Mouse (Mus musculus): ENCODE results near the gene Crtac1. TPM values are rescaled to one million over a fixed set of nuclear protein-coding genes. Genes with fewer than 3 reads are reported as not detected.

Gene Crtac1
- polyA plus RNA-seq, 1 experiment from 2014 or later = 29.9 TPM

DNA sequence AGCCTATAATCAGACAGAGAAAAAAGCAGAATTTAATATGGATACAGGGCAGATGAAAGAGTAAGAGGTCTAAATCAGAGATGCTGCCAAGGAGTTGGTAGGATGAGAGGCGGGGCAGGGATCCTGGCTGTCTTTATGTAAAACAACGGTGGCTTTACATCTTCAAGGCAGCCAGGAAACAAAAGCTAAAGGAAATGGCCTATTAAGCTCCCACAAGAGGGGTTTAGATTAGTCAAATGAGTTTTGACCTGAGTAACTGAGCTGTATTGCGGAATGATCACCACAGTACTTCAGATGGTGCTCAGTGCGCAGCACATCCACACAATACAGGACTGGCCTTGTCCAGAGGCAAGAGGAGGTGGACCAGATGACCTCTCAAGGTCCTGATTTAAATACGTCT is 21.7 kb downstream of the Crtac1 start:
- Histone ChIP-seq H3K4me1 (replicated peaks) (peaks cover 35% of the 10 kb centered on the region), H3K9ac (0 out of 2 replicates have a peak overlapping the region, but pooled peaks have one; percentile 68), H3K27me3 (peaks cover 25% of the 10 kb centered on the region; the same call in 1 of the 2 replicates), H3K27ac (peak overlapping the region; percentile 83), H3K4me3 (no peak overlapping the region), H3K9me3 (no peaks in the 10 kb centered on the region), H3K36me3 (no peaks in the 10 kb centered on the region), H3K4me2 (no peak overlapping the region)
- ATAC-seq (ENCODE audit: low FRiP score) = no peak
- 36% methylated on average over 5 of the region's 5 CpGs for WGBS

DNA sequence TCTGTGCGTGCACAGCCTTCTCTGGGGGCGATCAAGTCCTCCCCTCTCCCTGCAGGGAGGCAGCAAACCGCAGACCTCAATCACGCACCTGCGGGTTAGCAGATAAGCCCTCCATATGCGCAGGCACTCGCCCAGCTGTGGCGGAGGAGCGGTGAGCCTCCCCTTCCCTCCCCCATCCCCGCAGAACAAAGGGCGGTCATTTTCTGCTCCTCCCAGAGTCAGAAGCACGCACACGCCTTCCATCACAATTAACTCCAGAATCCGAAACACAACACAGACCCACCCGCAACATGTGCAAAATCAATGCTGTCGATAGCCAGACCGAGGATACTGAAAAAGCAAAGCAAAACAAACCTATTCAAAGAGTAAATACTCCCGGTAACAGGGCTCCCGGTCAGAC is 22.4 kb downstream of the Crtac1 start:
- Histone ChIP-seq H3K9me3 (no peaks in the 10 kb centered on the region), H3K9ac (peak overlapping the region; percentile 68), H3K4me1 (replicated peaks) (peaks cover 35% of the 10 kb centered on the region), H3K27ac (peak overlapping the region; percentile 83), H3K27me3 (peaks cover 25% of the 10 kb centered on the region; the same call in 1 of the 2 replicates), H3K36me3 (no peaks in the 10 kb centered on the region), H3K4me3 (peak overlapping the region; percentile 23), H3K4me2 (peak overlapping the region; percentile 55)
- peak; percentile 65 for ATAC-seq (ENCODE audit: low FRiP score)
- WGBS = under 1% methylated on average over 19 of the region's 19 CpGs

DNA sequence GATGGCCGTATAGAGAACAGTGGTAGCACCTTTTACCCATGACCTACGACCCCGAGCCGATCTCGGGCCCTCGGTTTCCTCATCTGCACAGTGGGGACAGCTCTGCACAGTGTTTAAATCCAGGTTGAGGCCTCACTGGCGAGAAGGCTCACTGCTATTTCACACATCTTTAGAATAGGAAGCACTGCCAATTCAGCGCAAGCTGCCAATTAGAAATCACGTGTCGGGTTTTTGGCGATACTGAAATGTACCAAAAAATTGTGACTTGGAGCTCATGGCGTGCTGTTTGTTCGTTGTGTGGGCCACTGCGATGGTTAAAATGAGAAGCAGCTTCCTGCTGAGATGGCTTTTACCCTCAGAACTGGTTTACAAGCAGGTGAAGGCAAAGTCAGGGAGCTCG is 27.2 kb downstream of the Crtac1 start:
- Histone ChIP-seq H3K4me2 (no peak overlapping the region), H3K36me3 (no peaks in the 10 kb centered on the region), H3K27me3 (peaks cover 11% of the 10 kb centered on the region; the same call in 1 of the 2 replicates), H3K4me3 (no peak overlapping the region), H3K27ac (no peak overlapping the region), H3K4me1 (replicated peaks) (peaks cover 26% of the 10 kb centered on the region), H3K9me3 (no peaks in the 10 kb centered on the region), H3K9ac (no peak overlapping the region)
- ATAC-seq (ENCODE audit: low FRiP score) = no peak
- WGBS = 87% methylated on average over 15 of the region's 15 CpGs

DNA sequence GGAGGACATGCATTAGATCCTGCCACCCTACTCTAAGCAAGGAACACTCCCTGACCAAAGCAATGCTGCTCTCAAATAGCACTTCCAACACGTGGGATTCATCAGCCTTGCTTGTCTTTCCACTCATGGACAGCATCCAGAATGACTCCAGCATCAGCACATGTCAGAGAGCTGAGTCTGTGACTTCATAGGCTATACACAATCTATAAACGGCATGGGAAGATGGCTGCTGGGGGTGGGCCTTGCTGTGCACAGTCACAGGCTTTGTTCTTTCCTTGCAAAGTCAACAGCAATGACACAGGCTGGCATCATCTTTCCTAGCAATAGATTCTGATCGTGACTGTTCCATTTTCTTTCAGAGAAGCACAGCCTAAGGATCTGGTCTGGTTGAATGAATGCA is 31.6 kb downstream of the Crtac1 start:
- peaks cover 7% of the 10 kb centered on the region; the same call in 1 of the 2 replicates for H3K4me1 ChIP-seq (replicated peaks)
- WGBS = 66% methylated on average over 3 of the region's 3 CpGs
- H3K9me3 ChIP-seq = no peaks in the 10 kb centered on the region
- no peaks in the 10 kb centered on the region for H3K36me3 ChIP-seq
- no peak overlapping the region for H3K4me2 ChIP-seq
- no peak overlapping the region for H3K27ac ChIP-seq
- H3K4me3 ChIP-seq = no peak overlapping the region
- 0 out of 2 replicates have a peak, but pooled peaks cover 5% of the 10 kb centered on the region for H3K27me3 ChIP-seq
- no peak overlapping the region for H3K9ac ChIP-seq
- ATAC-seq (ENCODE audit: low FRiP score) = no peak

DNA sequence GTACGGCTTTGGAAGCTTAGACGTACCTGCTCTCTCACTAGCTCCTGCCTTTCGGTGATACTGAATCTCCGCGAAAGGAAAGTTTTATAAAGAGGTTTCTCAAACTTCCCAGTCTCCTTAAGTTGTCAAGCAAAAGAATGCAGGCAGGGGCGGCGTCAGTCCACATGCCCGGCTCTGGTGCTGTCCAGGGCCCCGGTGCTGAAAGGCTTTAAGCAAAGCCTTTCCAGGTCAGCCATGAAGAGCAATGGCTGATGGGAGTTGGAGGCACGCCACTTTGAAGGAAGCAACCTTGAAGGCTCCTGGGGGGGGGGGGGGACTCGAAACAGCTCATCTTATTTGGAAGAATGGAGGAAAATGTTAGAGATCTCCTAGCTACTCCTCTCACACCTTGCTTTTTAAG is 34.3 kb downstream of the Crtac1 start:
- H3K9me3 ChIP-seq = no peaks in the 10 kb centered on the region
- H3K36me3 ChIP-seq = no peaks in the 10 kb centered on the region
- WGBS = 21% methylated on average over 11 of the region's 11 CpGs
- no peak overlapping the region for H3K4me2 ChIP-seq
- no peak for ATAC-seq (ENCODE audit: low FRiP score)
- H3K27me3 ChIP-seq = no peaks in the 10 kb centered on the region
- no peak overlapping the region for H3K4me3 ChIP-seq
- H3K27ac ChIP-seq = no peak overlapping the region
- peaks cover 23% of the 10 kb centered on the region; the same call in 1 of the 2 replicates for H3K4me1 ChIP-seq (replicated peaks)
- H3K9ac ChIP-seq = no peak overlapping the region

DNA sequence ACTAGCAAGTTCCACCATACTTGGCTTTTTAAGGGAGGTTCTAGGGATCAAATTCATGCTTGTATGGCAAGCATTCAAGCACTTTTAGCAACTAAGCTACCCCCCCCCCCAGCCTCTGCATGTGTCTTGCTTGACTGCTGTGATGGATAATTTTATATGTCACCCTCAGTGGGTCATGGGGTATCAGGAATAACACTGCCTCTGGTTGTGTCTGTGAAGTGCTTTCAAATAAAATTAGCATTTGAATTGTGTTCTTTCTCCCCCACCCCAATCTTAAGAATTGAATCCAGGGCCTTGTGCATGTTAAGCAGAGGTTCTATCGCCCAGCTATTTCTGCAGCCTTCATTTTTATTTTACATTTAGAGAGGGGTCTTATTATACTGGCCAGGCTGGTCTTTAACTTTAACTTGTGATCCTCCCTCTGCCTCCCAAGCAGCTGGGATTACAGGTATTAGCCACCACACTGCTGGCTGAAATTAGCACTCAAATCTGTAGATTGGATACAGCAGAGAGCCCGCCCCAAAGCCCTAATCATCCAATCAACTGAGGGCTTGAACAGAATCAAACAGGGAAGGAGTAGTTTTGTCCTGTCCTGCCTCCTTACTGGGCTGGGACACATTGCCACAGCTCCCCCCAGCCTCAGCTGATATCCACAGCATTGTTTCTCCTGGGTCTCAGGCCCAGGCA is 36.6 kb downstream of the Crtac1 start:
- Histone ChIP-seq H3K4me2 (no peak overlapping the region), H3K4me1 (replicated peaks) (peaks cover 38% of the 10 kb centered on the region), H3K9ac (no peak overlapping the region), H3K9me3 (no peaks in the 10 kb centered on the region), H3K4me3 (no peak overlapping the region), H3K36me3 (no peaks in the 10 kb centered on the region), H3K27ac (no peak overlapping the region), H3K27me3 (peaks cover 4% of the 10 kb centered on the region; the same call in 1 of the 2 replicates)
- WGBS = 52% methylated on average over 2 of the region's 2 CpGs
- ATAC-seq (ENCODE audit: low FRiP score) = no peak

DNA sequence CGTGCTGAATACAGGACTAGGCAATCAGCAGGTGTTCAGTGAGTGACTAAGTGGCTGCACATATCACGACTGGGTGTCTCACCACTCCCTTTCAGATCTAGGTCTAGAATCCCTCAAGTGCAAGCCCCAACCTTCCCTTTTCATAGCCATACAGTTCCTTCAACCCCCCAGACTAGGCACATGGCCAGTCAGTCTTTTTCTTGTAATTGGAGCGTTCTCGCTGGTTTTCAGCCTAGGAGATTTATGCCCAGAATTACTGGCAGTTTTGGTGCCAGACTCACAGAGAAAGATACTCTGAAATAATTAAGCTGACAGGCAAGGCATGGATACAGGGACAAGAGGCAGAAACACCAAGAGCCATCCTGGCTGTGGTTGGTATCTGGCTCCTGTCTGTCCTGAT is 37.7 kb downstream of the Crtac1 start:
- no peak for ATAC-seq (ENCODE audit: low FRiP score)
- Histone ChIP-seq H3K27ac (no peak overlapping the region), H3K4me2 (no peak overlapping the region), H3K36me3 (no peaks in the 10 kb centered on the region), H3K9ac (no peak overlapping the region), H3K9me3 (no peaks in the 10 kb centered on the region), H3K4me1 (replicated peaks) (peaks cover 38% of the 10 kb centered on the region), H3K27me3 (peaks cover 4% of the 10 kb centered on the region; the same call in 1 of the 2 replicates), H3K4me3 (no peak overlapping the region)
- 68% methylated on average over 4 of the region's 4 CpGs for WGBS

DNA sequence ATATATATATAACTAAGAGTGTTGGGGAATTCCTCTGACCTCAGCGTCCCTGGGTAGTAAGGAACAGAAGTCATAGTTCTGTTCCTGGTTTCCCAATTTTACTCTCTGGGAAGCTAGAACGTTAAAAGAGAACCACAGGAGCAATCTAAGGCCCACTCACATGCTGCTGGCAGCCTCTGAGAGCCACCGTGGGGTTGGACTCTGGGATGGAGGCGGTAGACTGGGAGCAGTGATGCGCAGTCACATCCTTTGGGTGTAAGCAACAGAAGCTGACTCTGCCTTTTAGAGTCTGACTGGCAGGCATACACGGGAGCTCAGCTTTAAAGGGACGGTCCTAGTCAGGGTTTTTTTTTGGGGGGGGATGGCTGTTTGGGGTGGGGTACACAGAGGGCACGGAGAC is 39.5 kb downstream of the Crtac1 start:
- no peak overlapping the region for H3K4me3 ChIP-seq
- no peak overlapping the region for H3K4me2 ChIP-seq
- no peak for ATAC-seq (ENCODE audit: low FRiP score)
- no peak overlapping the region for H3K9ac ChIP-seq
- no peak overlapping the region for H3K27ac ChIP-seq
- WGBS = 82% methylated on average over 8 of the region's 8 CpGs
- peaks cover 35% of the 10 kb centered on the region for H3K4me1 ChIP-seq (replicated peaks)
- no peaks in the 10 kb centered on the region for H3K36me3 ChIP-seq
- no peaks in the 10 kb centered on the region for H3K9me3 ChIP-seq
- H3K27me3 ChIP-seq = peaks cover 4% of the 10 kb centered on the region

DNA sequence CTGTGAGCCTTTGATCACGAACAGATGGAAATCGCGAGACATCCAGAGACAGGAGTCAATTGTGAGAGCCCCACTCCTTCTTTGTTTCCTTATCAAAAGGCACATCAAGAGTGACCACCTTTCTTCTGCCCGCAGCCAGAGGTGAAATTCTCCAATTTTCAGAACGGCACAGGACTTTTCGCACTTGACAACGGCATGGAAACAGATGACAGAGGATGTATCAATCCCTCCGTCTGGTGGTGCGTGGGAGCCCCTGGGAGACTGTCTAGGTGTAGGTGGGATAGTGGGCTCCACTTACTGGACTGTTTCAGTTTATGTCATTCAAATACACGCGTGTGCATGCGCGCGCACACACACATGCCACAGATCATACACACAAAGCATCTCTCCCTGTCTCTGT is 42.0 kb downstream of the Crtac1 start:
- ATAC-seq (ENCODE audit: low FRiP score) = no peak

DNA sequence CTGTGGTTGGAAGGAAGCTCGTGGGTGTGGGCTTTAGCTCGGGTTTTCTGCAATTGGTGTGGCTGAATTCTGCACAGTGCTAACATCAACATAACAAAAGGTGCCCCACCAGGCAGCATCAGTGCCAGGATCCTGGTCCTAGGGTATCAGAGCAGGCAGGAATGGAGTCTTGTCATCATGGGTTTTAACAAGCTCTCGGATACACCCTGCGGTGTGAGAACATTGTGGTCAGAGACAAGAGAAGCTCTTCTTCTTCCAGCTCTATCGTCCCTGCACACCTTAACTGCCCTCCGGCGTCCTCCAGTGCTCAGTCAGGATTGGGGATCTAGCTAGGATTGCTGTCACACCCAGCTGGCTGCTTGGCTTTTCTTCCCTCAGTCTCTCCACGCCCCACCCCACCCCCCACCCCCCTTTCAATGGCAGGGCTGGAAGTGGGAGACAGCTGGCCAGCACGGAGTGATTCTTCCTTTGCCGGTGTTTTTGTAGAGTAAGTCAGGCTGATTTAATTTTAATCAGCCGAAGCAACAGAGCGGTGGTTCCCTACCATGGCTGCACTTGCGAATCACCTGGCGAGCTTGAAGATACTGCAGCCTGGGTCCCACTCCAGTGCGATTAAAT is 46.5 kb downstream of the Crtac1 start:
- Histone ChIP-seq H3K4me2 (peak overlapping the region; percentile 40), H3K9me3 (no peaks in the 10 kb centered on the region), H3K27me3 (peaks cover 25% of the 10 kb centered on the region), H3K4me1 (replicated peaks) (peaks cover 35% of the 10 kb centered on the region), H3K4me3 (no peak overlapping the region), H3K9ac (0 out of 2 replicates have a peak overlapping the region, but pooled peaks have one; percentile 14), H3K36me3 (no peaks in the 10 kb centered on the region), H3K27ac (peak overlapping the region; percentile 5)
- 7% methylated on average over 15 of the region's 15 CpGs for WGBS
- 0 out of 2 replicates have a peak, but pooled peaks have one; percentile 26 for ATAC-seq (ENCODE audit: low FRiP score)

More for the DNA sequence above, 42.0 kb downstream of the Crtac1 start:
- no peak overlapping the region for H3K4me3 ChIP-seq
- H3K4me1 ChIP-seq (replicated peaks) = peaks cover 39% of the 10 kb centered on the region
- no peak overlapping the region for H3K4me2 ChIP-seq
- WGBS = 83% methylated on average over 14 of the region's 14 CpGs
- no peak overlapping the region for H3K9ac ChIP-seq
- H3K27me3 ChIP-seq = peaks cover 11% of the 10 kb centered on the region
- H3K9me3 ChIP-seq = no peaks in the 10 kb centered on the region
- no peaks in the 10 kb centered on the region for H3K36me3 ChIP-seq
- no peak overlapping the region for H3K27ac ChIP-seq

DNA sequence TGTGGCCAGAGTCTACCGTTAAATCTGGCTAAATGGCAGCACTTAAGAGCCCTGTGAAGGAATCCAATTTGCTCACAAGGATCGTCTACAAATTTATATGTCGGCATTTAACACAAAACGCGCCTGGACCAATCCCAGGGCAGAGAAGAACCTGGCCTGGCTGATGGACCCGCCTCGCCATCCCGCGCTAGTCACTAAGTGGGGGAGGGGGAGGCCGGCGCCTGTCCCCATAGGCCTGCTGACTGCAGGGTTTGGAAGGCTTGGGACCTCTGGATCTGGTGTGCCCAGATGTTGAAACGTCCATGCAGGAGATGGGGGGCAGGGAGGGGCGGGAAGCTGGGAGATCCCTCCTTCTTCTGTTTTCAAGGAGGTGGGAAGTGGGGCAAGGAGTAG is 50.6 kb downstream of the Crtac1 start:
- peak; percentile 57; the same call in 1 of the 2 replicates for ATAC-seq (ENCODE audit: low FRiP score)
- Histone ChIP-seq H3K9me3 (no peaks in the 10 kb centered on the region), H3K36me3 (no peaks in the 10 kb centered on the region)

DNA sequence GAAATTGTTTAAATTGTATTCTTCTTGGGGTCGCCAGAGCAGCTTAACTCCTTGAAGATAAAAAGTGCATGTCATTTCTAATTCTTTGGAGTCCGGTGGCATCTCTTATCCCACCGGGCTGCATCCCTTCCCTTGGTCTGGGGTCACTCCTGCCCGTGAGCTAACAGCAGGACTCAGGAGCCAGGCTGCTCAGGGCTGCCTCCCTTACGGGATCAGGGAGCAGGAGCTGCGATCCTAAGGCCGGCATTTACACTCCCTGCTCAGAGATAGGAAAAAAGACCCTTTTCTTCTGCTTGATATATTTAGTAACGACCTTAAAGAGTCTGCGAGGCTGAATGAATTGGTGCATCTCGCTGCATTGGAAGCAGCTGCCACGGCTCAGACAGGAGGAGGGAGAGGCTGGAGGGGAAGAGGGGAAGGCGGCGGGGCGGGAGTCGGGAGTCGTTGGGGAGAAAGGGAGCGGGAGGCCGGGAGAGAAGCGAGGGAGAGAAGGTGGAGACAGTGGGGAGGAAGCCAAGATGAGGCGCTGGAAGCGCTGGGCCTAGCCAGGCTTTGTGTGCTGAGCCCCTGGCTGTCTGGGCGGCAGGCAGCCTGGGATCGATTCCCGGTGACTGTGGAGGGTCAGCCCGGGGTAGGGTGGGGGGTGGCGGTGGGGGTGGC is 51.1 kb downstream of the Crtac1 start:
- peak; percentile 64 for ATAC-seq (ENCODE audit: low FRiP score)
- 1% methylated on average over 26 of the region's 26 CpGs for WGBS
- peak overlapping the region; percentile 61 for H3K9ac ChIP-seq
- H3K27me3 ChIP-seq = peaks cover 18% of the 10 kb centered on the region; the same call in 1 of the 2 replicates
- peak overlapping the region; percentile 71 for H3K27ac ChIP-seq
- peak overlapping the region; percentile 27 for H3K4me3 ChIP-seq
- peak overlapping the region; percentile 51 for H3K4me2 ChIP-seq
- H3K4me1 ChIP-seq (replicated peaks) = peaks cover 36% of the 10 kb centered on the region
- H3K36me3 ChIP-seq = no peaks in the 10 kb centered on the region
- H3K9me3 ChIP-seq = no peaks in the 10 kb centered on the region

More for the DNA sequence above, 50.6 kb downstream of the Crtac1 start:
- Histone ChIP-seq H3K27me3 (peaks cover 18% of the 10 kb centered on the region; the same call in 1 of the 2 replicates), H3K27ac (peak overlapping the region; percentile 71), H3K4me3 (peak overlapping the region; percentile 27), H3K4me2 (peak overlapping the region; percentile 51), H3K4me1 (replicated peaks) (peaks cover 39% of the 10 kb centered on the region), H3K9ac (peak overlapping the region; percentile 61)
- 1% methylated on average over 13 of the region's 13 CpGs for WGBS
